Mouse (Mus musculus) adrenal gland, postnatal 14 days (tissue): ENCODE data around the gene Uba1. TPM values are rescaled to one million over a fixed set of nuclear protein-coding genes. Genes with fewer than 3 reads are reported as not detected.
A peak's percentile ranks its signal among the peaks of the same experiment; 100 is the strongest.

Experiments
- DNase-seq: peaks from one replicate; pipeline ENCODE4 v3.0.0; 2021; ENCODE audit warnings: mixed read lengths
- long read RNA-seq, 2 experiments: library from polyadenylated mRNA; stranded (forward); transcript quantifications; one replicate each; pipeline ENCODE4 v2.0.0; 2021
- total RNA-seq: library from RNA; stranded (reverse); gene quantifications from 2 replicates; pipeline ENCODE4 v1.2.3, GENCODE M21; 2021

Uba1 gene
- total RNA-seq = 320 and 338 TPM in 2 replicates
- long read RNA-seq, experiment 1, full-length matches to known transcripts = 237 of 340 reads
- long read RNA-seq, experiment 1, partial matches to known transcripts = 87 of 340 reads
- long read RNA-seq, experiment 1, other reads (novel, unspliced or antisense) = 16 of 340 reads
- long read RNA-seq, experiment 2, full-length matches to known transcripts = 150 of 210 reads
- long read RNA-seq, experiment 2, partial matches to known transcripts = 45 of 210 reads
- long read RNA-seq, experiment 2, other reads (novel, unspliced or antisense) = 15 of 210 reads

- peak; percentile 80 for DNase-seq
Measured at GRCm38 (mm10) chrX:20658026-20658652, at the start of gene Uba1. Gene Uba1, plus strand, starts transcription at chrX:20658326.

DNA sequence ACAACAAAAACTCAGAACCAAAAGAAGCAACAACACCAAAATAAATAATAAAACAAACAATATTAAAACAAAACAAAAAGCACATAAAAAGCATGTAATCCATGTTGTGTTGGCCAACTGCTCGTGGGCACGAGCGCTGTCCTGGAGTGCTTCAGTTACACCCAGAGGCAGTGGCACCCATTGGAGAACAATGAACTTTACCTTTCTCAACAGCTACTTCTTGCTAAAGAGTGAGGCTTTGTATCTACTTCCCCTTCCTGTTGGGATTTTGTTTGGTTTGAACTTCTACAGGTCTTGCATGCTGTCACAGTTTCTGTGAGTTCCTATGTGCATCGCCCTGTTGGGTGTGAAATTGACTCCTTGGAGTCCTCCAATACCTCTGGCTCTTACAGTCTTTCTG lies 49.6 kb upstream of the Uba1 start:
- DNase-seq = no peak

- DNase-seq = no peak
Measured at GRCm38 (mm10) chrX:20616861-20617175, 41.3 kb upstream of the Uba1 start.

- peak; percentile 90 for DNase-seq
Measured at GRCm38 (mm10) chrX:20617176-20617902, 40.8 kb upstream of the Uba1 start, which contains the start of the genes Rbm10 and Ndufb11. Gene Rbm10, plus strand, starts transcription at chrX:20617503. Gene Ndufb11, minus strand, starts transcription at chrX:20617619.

DNA sequence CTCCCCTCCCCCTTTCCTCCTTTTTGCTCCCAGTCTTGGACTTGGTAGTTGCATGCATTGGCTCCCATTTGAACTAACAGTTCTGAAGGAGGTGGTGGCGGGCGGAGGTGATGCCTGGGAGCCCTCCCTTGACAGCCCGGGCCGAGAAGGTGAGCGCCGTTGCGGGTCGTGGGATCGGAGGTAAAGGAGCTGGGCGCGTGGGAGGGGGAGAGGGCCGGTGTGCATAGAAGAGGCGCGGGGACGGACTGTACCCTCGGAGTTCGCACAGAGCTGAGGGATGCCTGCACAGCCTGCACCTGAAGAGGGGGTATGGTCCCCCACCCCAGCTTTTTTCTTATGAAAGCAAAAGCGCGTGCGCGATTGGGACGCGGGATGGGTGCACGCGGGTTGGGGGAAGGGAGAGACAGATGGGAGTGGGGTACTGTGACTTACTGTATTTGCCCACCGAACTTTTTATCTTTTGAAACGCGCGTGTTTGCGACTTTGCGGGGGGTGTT lies 40.2 kb upstream of the Uba1 start:
- peak; percentile 52 for DNase-seq

DNA sequence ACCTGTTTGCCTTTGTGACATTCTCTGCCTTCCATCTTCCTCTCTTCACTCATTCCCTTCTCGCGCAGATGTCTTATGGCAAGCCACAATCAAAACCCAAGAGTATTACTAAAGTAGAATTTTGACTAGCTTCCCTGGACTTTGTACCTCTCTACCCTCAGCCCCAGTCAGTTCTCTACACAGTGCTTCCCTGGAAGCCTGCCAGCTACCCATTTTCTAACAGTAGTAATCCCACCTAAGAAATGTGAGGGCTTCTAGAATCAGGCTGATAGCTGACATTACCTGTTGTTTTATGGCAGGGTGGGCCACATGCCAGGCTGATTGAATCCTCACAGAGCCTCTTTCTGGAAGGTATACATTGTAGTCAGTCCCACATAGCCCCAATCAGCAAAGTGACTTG lies 20.0 kb upstream of the Uba1 start:
- DNase-seq = no peak

DNA sequence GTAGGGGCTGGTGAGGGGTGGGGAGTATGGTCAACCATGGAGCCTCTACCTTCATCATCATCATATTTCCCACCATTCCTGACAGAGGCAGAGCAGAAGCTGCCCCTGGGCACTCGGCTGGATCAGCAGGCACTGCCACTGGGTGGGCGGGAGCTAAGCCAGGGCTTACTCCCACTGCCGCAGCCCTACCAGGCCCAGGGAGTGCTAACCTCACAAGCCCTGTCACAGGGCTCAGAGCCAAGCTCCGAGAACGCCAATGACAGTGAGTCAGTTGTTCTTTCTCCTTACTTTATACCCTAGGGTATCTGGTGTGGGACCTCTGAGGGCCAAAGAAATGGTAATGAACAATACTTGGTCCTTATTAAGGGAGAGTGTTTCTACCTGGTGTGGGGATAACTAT lies 13.3 kb upstream of the Uba1 start:
- peak; percentile 12 for DNase-seq

- DNase-seq = no peak
Measured at GRCm38 (mm10) chrX:20657593-20657992, 533 bp upstream of the Uba1 start.

DNA sequence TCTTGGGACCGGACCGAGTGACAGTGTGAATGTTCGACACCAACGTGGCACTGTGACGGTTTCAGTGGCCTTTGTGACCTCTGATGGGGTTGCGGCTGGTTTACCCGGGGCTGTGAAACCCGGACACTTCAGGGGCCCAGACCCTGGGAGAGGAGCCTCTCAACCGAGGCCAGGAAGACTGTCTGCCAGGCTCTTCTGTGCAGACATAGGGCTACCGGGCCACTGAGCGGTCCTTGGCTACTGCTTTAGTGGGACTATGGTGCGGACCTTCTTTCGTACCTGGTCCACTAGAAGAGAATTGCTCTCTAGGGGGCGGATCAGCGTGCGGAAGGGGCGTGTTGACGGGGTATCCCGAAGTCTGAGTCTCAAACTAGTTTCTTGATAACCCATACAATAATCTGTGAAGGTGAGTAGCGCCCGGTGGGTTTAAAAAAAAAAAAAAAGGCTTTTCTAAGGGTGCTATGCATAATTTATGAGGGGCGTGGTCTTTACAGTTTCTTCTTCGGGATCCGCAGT lies 823 bp downstream of the Uba1 start:
- peak; percentile 12 for DNase-seq

DNA sequence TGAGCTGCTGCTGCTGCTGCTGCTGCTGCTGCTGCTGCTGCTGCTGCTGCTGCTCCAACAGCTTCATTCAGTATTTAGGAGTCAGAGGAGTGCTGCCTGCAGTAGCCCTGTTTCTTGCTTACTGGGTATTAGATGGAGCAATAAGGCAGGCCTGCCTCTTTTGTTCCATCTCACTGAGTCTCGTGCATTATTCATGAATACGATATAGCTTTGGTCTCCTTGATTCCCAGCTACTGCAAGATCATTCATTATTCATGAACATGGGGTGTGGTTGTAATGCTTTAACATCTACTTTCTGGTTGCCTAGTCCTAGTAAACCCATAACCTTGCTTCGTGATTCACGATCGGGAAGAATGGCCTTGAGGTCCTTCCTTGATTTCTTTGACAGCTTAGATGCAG lies 4.2 kb downstream of the Uba1 start:
- DNase-seq = no peak

- peak; percentile 91 for DNase-seq
Measured at GRCm38 (mm10) chrX:20662716-20663443, 4.8 kb downstream of the Uba1 start.

- no peak for DNase-seq
Measured at GRCm38 (mm10) chrX:20663444-20663790, 5.3 kb downstream of the Uba1 start.

DNA sequence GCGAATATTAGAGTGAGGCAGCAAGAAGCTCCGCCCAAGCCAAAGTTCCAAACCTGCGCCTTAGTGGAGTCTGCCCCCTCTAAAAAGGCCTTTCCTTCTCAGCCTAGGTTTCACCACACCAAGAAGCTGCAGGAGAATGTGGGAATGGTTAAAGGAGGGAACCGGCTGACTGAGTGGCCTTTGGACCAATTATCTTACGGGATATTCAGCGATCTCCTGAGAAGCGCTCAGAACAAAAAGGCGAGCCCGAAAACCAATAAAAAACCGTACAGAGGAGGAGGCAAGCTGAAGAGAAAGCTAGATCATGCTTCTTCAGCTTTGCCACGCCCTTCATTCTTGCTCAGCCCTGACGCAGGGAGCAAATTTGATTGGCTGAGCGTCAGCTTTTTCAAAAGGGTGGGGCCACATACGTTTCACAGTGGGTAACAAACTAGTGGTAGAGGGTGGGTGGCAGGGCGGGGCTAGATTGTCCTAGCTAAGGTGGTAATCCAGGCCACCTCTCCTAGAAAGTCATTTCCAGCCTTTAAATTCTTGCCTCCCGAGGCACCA lies 29.5 kb downstream of the Uba1 start, which contains the start of gene Cdk16:
Gene Cdk16 (plus strand): TSS at position 436 of the 549 bp plus-strand sequence.
- peak; percentile 90 for DNase-seq

- DNase-seq = peak; percentile 89
Measured at GRCm38 (mm10) chrX:20688068-20688547, 30.0 kb downstream of the Uba1 start.

- peak; percentile 78 for DNase-seq
Measured at GRCm38 (mm10) chrX:20688615-20689014, 30.5 kb downstream of the Uba1 start.

DNA sequence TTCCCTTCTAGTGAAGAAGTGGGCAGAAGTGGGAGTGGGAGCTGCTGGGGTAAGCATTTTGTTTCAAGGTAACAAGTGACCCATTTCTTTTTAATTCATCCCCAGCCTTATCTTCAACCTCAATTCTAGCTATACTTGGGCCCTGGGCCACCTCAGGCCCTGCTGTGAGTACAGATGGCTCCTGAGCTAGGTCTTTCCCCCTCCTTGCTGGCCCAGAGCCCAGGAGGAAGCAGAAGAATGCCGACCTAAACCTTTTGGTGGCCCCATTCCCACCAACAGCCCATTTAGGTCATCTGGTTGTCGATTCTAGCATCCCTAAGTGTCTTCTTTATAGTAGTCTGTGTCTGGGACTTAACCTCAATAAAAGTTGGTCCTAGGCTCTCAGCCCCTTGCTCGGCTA lies 33.4 kb downstream of the Uba1 start:
- no peak for DNase-seq

GRCm38 (mm10) chrX:20692616-20693015 lies 34.5 kb downstream of the Uba1 start:
- no peak for DNase-seq

DNA sequence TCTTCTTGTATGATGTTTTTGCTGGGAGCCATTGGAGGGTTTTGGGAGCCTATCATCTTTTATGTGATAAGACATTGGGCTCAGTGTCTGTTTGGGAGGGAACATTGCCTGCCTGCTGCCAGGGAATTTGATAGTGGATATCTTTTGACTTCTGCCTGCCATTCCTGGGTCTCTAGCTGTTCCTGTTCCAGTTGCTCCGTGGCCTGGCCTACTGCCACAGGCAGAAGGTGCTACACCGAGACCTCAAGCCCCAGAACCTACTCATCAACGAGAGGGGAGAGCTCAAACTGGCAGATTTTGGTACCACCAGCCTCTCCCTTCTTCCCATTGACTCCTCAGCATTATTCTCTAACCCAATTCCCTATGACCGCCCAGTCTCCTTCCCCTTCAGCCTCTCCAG lies 37.7 kb downstream of the Uba1 start:
- no peak for DNase-seq

DNA sequence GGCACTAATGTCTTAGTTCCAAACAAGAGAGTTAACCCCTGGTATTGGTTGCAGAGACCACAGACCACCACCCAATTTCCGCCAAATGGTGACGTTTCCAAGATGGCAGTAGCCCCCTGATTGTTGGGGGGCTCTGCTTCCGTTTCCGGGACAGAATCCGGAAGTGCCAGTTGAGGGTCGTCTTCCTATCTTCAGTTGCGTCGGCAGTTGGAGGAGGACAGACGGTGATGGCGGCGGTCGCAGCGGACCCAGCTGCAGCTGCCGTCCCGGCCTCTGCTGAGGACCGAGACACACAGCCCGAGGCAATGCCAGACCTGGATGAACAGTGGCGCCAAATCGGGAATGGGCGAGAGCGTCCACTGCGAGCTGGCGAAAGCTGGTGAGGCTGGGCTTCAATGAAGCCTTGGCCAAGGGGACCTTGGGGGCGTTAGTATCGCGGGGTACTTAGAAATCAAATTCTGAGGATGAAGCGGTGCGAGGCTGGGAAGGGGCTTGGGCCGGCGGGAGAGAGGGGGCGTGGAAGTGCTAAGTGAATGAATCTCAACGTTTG lies 45.7 kb downstream of the Uba1 start, which contains the start of gene Usp11:
Gene Usp11 (plus strand): TSS at position 166 of the 550 bp plus-strand sequence.
- DNase-seq = peak; percentile 48

DNA sequence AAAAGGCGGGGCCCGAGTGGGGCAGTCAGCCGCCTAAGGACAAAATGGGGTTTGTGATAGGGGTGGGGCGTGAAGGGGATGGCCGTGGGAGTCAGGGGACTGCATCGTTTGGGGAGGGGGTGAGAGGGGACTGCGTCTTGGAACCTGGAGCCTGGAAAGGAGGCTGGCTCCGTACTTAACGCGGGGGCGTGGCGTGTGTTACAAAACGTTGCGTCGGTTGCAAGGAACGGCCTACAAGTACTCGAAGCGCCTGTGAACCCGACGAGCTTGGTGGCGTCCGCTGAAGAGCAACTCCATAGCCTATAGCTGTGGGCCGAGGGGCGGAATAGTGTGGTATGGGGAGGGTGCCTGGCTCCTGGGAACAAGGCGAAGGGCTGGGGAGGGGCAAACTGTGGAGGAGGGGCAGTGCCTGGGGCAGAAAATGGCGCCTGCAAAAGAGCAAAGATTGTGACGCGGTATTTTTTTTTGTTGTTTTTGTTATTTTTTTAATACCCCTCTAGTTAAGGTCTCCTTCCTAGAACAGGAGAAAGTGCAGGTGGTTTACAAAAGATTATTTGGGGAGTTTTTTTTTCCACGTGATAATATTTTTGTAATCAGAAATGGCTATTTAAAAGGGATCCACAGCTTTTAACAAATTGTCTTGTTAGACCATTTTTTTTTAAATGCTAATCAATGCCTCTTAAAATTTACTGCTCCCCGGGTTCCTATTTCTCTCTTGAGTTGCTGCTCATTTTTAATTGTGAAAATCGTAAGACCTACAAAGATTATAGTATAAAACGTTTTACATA lies 46.4 kb downstream of the Uba1 start:
- peak; percentile 86 for DNase-seq

DNA sequence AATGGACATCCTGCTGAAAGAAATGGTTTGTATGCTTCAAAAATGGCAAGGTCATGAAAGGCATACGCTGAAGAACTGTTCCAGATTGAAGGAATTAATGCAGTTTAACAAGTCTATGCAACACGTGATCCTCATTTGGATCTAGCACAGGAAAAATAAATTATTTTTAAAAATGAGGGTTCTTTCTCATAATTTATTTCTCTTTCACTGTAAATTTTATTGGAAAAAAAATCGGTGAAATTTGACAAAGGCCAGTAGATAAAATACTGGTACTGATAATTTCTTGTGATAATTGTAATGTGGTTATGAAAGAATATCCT lies 46.9 kb downstream of the Uba1 start:
- DNase-seq = no peak
